Mouse (Mus musculus) forelimb bud, embryonic 11.5 days (tissue): ENCODE results near the gene Ppm1f.
"Not testable (repeated sequence)": the region's sequence is repeated elsewhere in the genome, so short reads cannot be mapped to it uniquely, and the experiment has no call there.

Experiments used
- DNase-seq: peaks from one replicate; pipeline ENCODE4 v3.0.0-alpha.2; 2012; ENCODE audit warnings: low read depth, low spot score

Ppm1f gene

DNA sequence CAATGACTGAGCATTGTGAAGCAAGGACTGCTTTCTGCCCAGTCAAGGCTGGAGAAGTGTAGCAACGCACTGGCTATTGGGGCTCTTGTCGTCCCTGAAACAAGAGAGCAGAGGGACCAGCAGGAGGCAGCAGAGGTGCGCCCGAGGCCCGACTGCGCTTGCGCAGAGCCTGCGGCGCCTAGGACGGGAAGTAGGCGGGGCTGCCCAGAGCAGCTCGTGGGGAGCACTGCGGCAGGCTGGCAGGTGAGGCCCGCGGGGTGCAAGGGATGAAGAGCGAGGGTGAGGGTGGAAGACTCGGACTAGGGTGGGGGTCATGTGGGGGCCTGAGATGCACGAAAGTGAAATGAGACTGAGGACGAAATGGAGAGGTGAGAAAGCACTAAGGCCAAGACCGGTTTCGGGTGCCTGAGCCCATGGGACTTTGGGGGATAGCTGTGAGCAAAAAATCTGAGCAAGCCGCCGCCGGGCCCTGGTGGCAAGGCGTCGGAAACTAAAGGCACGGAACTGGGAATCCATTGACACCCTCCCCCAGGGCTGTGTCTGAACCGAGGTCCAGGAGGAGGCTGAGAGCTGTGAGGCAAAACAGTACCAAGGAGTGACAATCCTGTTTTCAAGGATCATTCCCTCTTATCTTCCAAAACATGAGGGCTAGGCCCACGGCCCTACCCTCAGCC, at the start of gene Ppm1f:
TSS of gene Ppm1f (plus strand) at position 88 of the 674 bp plus-strand sequence.
- peak; percentile 95 for DNase-seq

DNA sequence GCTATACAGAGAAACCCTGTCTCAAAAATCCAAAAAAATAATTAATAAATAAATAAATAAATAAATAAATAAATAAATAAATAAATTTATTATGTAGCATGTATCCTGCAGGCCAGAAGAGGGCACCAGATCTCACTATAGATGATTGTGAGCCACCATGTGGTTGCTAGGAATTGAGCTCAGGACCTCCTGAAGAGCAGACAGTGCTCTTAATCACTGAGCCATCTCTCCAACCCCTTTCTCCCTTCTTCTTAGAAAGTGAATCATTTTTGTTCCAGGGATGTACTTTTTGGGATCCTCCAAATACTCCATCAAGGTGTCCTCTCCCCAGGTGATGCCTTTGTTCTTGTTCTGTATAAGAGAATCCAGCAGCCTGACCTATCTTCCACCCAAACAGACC, 47.1 kb upstream of the Ppm1f start:
- no peak for DNase-seq

DNA sequence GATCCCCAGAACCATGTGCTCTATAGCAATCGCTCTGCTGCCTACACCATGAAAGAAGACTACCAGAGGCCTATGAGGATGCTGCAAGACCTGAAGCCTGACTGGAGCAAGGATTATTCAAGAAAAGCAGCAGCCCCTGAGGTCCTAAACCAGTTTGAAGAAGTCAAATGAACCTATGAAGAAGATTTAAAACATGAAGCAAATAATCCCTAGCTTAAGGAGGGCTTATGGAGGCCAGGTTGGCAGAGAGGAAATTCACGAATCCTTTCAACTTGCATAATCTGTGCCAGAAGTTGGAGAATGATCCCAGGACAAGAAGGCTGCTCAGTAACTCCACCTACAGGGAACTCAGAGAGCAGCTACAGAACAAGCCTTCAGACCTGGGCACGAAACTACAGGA, 43.9 kb upstream of the Ppm1f start:
- DNase-seq, result no peak

DNA sequence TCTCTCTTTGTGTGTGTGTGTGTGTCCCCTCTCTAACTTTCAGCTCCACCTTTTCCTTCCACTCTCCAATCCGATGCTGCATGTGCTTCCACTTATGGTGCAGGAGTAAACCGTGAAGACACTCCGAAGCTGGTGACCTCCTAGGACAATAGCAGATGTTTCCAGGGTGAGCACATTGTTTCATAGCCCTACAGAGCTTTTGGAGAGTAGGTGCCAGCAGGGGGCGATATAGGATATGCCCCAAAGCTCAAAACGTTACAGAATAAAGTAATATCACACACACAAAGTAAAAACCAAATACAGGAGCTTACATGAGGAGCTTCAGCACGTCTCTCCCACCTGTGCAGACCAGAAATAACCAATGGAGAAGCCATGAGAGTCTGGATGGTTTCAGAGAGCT, 41.4 kb upstream of the Ppm1f start:
- DNase-seq, result peak; percentile 46

DNA sequence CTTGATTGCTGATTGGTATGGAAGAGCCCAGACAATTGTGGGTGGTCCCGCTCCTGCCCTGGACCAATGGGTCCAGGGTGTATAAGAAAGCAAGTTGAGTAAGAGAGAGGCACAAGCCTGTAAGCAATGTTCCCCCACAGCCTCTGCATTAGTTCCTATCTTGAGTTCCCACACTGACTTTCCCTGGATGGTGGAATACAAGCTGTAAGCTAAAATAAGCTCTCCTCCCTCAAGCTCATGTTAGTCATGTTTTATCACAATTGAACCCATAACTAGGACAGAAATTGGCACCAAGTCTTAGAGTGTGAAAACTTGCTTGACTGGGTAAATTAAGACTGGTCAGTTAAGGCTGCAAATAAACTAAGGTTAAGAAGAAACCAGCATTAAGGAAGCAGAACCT, 40.7 kb upstream of the Ppm1f start:
- DNase-seq, result no peak

DNA sequence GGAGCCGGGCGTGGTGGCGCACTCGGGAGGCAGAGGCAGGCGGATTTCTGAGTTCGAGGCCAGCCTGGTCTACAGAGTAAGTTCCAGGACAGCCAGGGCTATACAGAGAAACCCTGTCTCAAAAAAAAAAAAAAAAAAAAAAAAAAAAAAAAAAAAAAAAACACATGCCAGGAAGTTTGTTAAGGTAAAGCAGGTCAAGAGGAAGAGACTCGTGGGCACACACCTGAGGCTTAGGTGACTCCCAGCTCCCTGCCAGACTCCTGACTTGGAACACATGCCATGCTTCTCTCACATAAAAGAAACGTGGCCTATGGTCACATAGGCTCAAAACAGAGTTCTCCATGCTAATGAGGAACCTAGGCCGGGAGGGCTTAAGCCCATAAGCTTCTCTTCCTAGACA, 40.2 kb upstream of the Ppm1f start:
- not testable (repeated sequence) for DNase-seq

DNA sequence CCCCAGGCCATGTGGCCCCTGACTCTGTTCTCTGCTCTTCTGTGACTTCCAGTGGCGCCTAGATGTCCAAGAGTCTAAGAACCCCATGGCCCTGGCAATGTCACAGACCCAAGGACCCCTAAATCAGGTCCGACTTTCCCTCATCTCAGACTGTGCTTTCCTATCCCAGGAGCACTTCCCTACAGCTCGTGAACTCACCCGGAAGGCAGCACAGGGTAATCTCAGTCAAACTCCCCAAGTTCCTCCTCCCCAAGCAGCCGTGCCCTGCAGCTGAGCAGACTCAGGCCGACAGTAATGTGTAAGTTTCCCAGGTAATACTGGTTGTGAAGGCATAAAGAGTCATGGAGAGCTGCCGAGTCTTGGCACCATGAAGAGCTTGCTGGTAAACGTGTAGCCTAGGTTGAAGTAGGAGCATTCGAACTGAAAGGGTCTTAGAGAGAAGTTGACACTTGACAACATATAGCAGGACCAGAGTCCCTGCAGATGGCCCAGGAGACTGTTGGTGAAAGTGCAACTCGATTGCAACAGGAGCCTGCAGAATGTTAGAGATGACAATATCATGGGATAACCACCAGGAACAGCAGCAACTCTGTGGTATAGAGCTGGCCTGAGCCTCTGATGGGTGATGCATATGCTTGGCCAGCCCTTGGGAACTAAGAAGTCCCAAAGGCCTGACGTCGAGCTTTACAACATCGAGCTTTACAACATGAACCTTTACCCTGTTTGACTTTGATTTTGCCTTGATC, 39.4 kb upstream of the Ppm1f start:
- DNase-seq, result no peak

DNA sequence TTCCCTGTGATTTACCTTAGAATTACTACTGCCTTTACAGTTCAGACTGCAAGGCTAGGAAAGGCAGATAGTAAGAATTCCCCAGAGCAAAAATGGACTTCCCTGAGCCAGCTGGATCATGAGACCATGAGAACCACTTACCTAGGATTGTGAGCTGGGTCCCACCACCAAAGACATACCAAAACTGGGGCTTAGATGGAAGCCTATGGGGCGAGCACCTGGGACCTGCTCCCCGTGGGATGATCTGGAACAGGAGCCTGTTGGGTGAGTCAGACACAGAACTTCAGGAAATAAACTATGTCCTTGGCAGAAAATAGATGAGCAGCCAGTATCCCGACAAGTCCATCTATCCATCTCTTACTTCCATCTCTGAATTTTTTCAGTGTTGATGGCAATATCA, 34.0 kb upstream of the Ppm1f start:
- DNase-seq, result no peak

DNA sequence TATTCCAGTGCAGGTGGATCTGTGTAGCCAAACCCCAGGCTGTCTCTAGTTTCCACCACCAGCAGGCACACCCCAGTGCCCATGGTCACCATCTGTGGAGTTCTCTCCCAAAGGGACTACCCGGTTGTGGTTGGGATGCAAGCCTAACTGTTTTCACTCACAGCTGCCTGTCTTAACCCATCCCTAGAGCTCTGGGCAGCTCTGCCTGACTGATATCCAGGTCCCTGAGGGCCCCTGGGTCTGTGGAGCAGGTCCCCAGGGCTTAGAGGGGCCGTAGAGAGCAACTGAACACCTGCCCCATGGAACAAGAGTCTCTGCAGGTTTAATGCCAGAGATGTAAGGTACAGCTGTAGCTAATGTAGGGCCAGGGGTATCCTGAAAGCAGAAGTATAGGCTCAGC, 32.3 kb upstream of the Ppm1f start, which contains the start of gene Igll1:
TSS of gene Igll1 (minus strand) at position 8 of the 400 bp plus-strand sequence.
- no peak for DNase-seq

DNA sequence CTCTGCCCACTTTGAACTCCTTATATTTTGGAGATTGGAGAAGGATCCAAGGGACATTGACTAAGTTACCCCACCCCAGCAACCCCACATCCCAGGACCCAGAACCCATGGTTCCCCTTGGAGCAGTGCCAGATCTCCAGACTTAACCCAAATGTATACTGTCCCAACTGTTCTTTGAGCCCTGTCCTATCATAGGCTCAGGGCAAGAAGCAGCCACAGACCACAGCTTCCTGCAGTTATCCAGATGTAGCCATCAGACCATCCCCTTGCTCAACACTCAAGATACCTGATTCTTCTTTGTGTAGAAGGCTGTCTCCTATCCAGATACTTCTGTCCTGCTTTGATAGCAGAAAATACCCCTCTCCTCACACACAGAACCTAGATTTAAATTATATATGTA, 31.1 kb upstream of the Ppm1f start:
- DNase-seq, result no peak

DNA sequence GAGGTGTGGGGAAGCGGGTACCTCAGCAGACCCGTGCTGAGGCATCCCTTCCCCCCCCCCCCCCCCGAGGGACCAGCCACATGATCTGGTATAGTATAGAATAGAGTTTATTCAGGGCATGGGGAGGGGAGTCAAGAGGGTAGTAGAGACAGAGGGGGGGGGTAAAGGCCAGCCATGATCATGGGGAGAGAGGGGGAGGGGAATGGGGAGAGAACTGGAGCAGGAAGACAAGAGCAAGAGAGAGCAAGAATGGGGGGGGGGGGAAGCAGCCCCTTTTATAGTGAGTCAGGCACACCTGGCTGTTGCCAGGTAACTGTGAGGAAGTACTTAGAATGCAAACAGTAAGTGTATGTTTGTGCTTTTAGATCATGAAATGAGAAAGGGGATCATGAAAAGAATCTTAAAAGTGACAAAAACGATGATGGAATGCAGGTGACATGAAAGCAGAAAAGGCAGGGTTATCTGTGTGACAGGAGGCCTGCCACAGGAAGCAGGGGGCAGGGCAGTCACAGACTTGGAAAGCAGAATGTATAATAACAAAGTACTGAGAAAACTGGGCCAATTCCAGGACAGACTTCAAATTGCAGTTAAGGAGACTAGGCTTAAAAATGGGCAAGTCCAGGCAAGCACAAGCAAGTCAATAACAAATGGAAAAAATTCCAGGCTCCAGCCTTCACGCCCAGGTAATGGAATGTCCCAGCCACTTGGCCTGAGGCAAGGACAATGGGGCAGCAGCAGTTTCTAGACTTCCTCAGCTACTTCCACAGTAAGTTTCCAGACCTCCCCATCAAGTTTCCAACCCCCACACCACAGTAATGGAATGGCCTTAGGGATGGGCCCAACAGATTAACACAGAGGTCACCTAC, 30.3 kb upstream of the Ppm1f start:
- DNase-seq, result peak; percentile 41

DNA sequence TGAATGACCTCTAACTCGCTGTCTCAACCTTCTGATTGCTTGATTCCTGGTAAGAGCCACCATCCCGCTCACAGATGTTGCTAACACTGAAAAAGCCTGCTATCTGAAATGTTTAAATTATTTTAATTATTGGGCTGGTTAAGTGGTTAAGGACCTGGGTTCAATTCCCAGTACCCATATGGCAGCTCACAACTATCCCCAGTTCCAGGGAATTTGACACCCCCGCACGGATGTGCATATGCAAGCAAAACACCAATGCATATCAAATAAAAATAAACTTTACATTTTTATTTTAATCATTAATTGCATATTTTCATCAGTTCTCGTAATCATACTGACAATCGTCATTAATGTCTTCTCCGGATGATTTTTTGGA, 26.0 kb upstream of the Ppm1f start:
- peak; percentile 2 for DNase-seq

DNA sequence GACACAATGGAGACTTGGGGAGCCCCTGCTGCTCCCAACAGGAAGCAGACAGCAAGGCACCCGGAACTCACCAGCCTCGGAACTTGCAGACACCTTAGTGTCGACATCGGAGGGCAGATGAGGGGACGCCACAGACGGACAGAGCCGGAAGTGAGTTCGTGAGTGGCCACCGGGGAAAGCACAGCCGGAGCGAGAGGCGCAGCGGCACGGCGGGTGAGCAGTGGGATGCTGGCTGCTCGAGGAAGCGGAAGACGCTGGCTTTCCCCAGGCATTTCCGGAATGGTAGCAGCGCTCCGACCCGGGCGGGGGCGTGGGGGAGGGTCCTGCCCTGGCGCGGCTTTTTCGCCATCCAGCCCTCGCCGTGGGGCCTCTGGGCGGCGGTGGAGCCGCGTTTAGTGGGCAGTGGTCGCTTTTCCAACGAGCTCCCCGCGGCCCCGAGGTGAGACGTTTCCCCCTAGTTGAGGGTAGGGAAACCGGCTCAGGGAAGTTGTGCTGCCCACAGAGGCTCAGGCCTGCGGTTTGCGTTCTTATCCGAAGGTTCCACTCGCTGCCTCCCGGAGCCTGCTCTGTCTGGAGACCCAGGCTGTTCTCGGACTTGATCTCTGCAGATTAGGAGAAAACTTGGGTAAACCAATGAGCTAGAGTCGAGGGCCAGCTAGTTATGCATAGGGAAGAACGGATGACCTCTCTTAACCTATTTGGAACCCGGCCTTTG, 25.5 kb upstream of the Ppm1f start, which contains the start of the genes Top3b and Vpreb1:
TSS of gene Top3b (plus strand) at position 120 of the 715 bp plus-strand sequence.
TSS of gene Vpreb1 (minus strand) at position 227 of the 715 bp plus-strand sequence.
- DNase-seq, result peak; percentile 96

DNA sequence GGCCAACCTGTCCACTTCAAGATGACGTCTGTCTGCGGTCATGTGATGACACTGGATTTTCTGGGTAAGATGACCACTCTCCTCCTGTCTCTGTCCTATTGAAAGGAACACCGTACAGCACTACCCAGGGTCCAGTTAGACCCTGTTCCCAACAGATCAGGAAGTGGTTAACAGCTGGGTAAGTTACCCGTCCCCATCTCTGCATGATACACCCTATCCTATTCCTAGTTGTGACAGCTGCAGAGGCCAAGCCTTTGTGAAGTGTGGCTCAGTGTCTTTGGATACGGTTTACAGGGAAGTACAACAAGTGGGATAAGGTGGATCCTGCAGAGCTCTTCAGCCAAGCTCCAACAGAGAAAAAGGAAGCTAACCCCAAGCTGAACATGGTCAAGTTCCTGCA, 17.2 kb upstream of the Ppm1f start:
- DNase-seq, result no peak

DNA sequence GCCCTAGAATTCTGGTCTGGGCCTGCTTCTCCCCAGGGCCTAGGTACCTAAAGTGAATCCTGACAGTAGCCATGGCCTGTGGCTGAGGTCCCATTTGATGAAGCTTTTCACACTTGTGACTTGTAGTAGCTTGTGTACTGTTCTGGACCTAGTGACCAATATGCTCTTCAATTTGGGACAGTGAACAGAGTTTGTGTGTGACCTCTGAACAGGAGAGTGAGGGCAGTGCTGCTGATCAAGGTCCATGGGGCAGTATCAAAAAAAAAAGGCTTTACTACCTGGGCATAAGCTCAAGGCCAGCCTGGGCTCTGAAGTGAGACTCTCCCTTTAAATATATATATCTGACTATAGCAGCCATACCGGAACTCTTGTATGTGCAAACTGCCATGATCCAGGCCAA, 7.9 kb upstream of the Ppm1f start:
- DNase-seq, result no peak

DNA sequence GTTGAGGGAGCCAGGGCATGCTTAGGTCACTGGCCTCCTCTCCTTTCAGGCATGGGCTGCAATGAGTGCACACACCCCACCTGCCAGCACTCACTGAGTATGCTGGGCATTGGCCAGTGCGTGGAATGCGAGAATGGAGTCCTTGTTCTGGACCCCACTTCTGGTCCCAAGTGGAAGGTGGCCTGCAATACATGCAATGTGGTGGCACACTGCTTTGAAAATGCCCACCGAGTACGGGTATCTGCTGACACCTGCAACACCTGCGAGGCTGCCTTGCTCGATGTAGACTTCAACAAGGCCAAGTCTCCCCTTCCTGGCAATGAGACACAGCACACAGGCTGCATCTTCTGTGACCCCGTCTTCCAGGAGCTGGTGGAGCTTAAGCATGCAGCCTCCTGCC, 3.9 kb upstream of the Ppm1f start:
- no peak for DNase-seq

DNA sequence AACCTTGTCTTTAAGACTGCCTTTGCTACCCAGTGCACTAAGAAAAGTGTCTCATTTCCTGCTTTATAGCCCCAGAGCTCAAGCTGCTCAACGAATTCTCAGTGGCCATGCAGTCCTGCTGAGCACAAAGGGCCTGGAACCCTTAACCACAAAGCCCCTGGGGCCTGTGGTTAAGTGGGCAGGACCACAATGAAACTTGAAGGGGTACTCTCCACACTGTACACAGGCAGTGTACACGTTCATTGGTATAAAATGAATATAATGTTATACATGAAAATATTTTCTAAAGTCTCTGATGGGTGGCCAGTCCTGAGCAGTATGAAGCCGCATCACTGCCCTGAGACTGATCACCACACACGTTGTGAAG, 271 bp upstream of the Ppm1f start:
- no peak for DNase-seq

DNA sequence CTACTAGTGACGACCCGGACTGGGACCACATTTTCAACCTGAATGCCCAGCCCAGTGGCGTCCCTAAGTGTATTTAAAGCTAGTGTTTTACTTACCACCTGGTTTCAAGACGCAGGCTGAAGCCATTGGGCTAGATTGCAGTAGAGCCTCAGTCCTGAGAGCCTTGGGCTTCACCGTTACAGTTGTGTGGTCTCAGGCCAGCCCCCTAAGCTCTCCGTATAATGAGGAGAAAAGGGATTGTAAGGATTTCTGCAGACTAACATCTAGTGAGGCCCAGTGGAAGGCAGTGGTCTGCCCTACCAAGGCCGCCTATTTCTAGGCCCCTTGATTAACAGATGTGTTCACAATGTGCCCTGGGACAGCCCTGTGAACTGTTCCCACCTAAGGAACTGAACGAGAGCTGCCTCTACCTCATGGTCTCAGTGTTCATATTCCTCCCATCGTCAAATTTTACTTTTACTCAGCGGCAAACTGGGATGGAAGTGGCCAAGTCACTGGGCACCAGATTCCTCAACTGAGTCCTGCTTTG, 851 bp downstream of the Ppm1f start:
- peak; percentile 11 for DNase-seq

DNA sequence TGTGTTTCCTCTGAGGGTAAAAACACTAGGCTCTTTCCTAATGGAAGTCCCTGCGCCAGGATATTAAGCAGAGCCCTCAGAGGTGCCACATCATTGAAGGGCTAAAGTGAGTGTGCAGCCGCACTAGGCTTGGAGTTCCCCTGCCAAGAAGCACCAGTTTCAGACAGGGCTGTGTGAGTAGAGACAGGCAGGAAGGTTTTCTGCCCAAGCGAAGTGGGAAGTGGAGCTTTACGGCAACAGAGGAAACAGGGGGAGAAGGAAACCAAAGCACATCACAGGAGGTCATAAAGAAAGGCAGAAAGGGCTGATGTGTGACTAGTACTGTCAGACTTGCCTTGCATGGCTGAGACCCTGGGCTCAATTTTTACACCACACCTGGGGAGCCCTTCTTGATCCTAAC, 6.1 kb downstream of the Ppm1f start:
- DNase-seq, result no peak

DNA sequence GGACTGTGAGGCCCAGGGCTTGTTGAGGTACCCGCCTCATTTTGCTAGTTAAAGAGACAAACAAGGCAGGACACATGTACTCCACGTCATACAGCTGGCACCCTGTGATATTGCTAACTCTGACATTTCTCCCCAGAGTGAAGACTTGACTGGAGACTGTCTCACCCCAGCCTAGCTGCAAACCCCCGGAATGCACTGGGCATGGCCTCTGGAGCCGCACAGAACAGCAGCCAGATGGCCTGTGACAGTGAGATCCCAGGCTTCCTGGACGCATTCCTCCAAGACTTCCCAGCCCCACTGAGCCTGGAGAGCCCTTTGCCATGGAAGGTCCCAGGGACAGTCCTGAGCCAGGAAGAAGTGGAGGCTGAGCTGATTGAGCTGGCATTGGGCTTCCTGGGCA, 6.9 kb downstream of the Ppm1f start:
- DNase-seq, result no peak

DNA sequence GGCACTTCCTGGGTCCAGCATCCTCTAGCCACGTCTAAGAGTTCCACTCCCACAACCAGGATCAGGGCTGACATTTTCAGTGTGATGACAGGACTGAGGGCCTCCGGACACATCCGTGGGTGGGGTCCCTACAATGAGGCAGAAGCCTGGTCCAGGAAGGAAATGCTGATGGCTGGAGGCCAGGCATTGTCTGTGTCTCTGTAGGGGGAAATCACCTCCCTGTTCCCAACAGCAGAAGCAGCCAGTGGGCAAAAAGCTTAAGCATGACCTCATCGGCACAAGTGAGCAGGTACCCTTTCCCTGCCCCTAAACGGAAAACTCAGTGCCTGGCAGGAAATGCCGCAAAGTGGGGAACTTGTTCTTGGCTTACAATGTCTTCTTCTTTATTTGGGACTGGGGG, 11.5 kb downstream of the Ppm1f start:
- peak; percentile 6 for DNase-seq
